Mouse (Mus musculus) midbrain, embryonic 13.5 days (tissue): ENCODE measurements around the gene Vegfa. TPM values are rescaled to one million over a fixed set of nuclear protein-coding genes. Genes with fewer than 3 reads are reported as not detected.

Source experiments
- ATAC-seq: fragments of 200-750 bp; cut with Nextera tagmentation; 2 replicates; pipeline ENCODE4 v1.8.0; 2017; ENCODE audit warnings: mild to moderate bottlenecking, moderate TSS enrichment, moderate library complexity
- H3K27ac ChIP-seq: fragments of 300-500 bp; sonication (generic); 2 replicates; pipeline ENCODE4 v1.5.1; 2015; ENCODE audit warnings: inconsistent platforms, mild to moderate bottlenecking, moderate library complexity
- H3K27me3 ChIP-seq: fragments of 300-500 bp; sonication (generic); 2 replicates; pipeline ENCODE4 v1.6.1; 2015; ENCODE audit warnings: mild to moderate bottlenecking, inconsistent platforms
- H3K36me3 ChIP-seq: fragments of 300-500 bp; sonication (generic); 2 replicates; pipeline ENCODE4 v1.6.1; 2015; ENCODE audit warnings: mild to moderate bottlenecking, inconsistent platforms
- H3K4me1 ChIP-seq: fragments of 300-500 bp; sonication (generic); replicated peaks from 2 replicates; pipeline ENCODE4 v1.6.1; 2015; ENCODE audit warnings: inconsistent platforms
- H3K4me2 ChIP-seq: fragments of 300-500 bp; sonication (generic); replicated peaks from 2 replicates; pipeline ENCODE4 v1.6.1; 2015; ENCODE audit warnings: moderate library complexity, mild to moderate bottlenecking, inconsistent platforms
- H3K4me3 ChIP-seq: fragments of 300-500 bp; sonication (generic); replicated peaks from 2 replicates; pipeline ENCODE4 v1.5.1; 2015; ENCODE audit warnings: mild to moderate bottlenecking, inconsistent platforms
- H3K9ac ChIP-seq: fragments of 300-500 bp; sonication (generic); replicated peaks from 2 replicates; pipeline ENCODE4 v1.6.1; 2015; ENCODE audit warnings: mild to moderate bottlenecking, inconsistent platforms
- H3K9me3 ChIP-seq: fragments of 300-500 bp; sonication (generic); 2 replicates; pipeline ENCODE4 v1.6.1; 2016; ENCODE audit warnings: mild to moderate bottlenecking, inconsistent platforms
- WGBS: fragments of 180-500 bp; shearing (Covaris S2); methylation state at CpG from one replicate; pipeline ENCODE4 v1.1.7; 2015; 5-methylcytosine and 5-hydroxymethylcytosine counted together
- polyA plus RNA-seq: library from polyadenylated mRNA; unstranded; fragments of >200 nt; fragmentation: Nextera tagmentation; extraction: Ambion mirVana; gene quantifications from 2 replicates; pipeline ENCODE4 v1.2.1, GENCODE M21; 2015

The Vegfa gene
- polyA plus RNA-seq = 2.7 and 3.4 TPM in 2 replicates

GRCm38 (mm10) chr17:46032257-46032991, at the start of gene Vegfa:
Vegfa (minus strand) TSS chr17:46032369.
- Histone ChIP-seq H3K27me3 (0 out of 2 replicates have a peak, but pooled peaks cover 5% of the 10 kb centered on the region), H3K4me2 (peak within 1 kb of the TSS; percentile 66), H3K9me3 (no peaks in the 10 kb centered on the region), H3K4me3 (peak within 1 kb of the TSS; percentile 85), H3K36me3 (no peaks in the 10 kb centered on the region), H3K27ac (peak within 1 kb of the TSS; percentile 90), H3K4me1 (peaks cover 45% of the 10 kb centered on the region), H3K9ac (peak within 1 kb of the TSS; percentile 94)
- 0% methylated on average over 40 of the region's 40 CpGs for WGBS
- ATAC-seq = peak; percentile 84

GRCm38 (mm10) chr17:46081657-46082056, 49.5 kb upstream of the Vegfa start:
- Histone ChIP-seq H3K9ac (no peak overlapping the region), H3K36me3 (no peaks in the 10 kb centered on the region), H3K4me2 (no peak overlapping the region), H3K27ac (no peak overlapping the region), H3K9me3 (no peaks in the 10 kb centered on the region), H3K4me1 (peaks cover 18% of the 10 kb centered on the region), H3K4me3 (no peak overlapping the region), H3K27me3 (no peaks in the 10 kb centered on the region)
- WGBS = 69% methylated on average over 6 of the region's 7 CpGs
- ATAC-seq = no peak

- Histone ChIP-seq H3K4me2 (no peak overlapping the region), H3K36me3 (no peaks in the 10 kb centered on the region), H3K4me3 (no peak overlapping the region), H3K27ac (no peak overlapping the region), H3K9me3 (no peaks in the 10 kb centered on the region), H3K27me3 (no peaks in the 10 kb centered on the region), H3K9ac (no peak overlapping the region), H3K4me1 (peaks cover 15% of the 10 kb centered on the region)
- ATAC-seq = no peak
- WGBS = 34% methylated on average over 5 of the region's 5 CpGs
These were observed 48.9 kb upstream of the Vegfa start for GRCm38 (mm10) chr17:46081042-46081441.

GRCm38 (mm10) chr17:46080388-46080787, 48.2 kb upstream of the Vegfa start:
- H3K9ac ChIP-seq = no peak overlapping the region
- no peak for ATAC-seq
- H3K4me1 ChIP-seq = peaks cover 15% of the 10 kb centered on the region
- H3K4me2 ChIP-seq = no peak overlapping the region
- no peak overlapping the region for H3K4me3 ChIP-seq
- no peaks in the 10 kb centered on the region for H3K9me3 ChIP-seq
- no peaks in the 10 kb centered on the region for H3K27me3 ChIP-seq
- H3K36me3 ChIP-seq = no peaks in the 10 kb centered on the region
- WGBS = 56% methylated on average over 7 of the region's 7 CpGs
- no peak overlapping the region for H3K27ac ChIP-seq

- no peak for ATAC-seq
- WGBS = 67% methylated on average over 2 of the region's 2 CpGs
- H3K9me3 ChIP-seq = no peaks in the 10 kb centered on the region
- H3K27me3 ChIP-seq = no peaks in the 10 kb centered on the region
- no peak overlapping the region for H3K27ac ChIP-seq
- no peak overlapping the region for H3K4me3 ChIP-seq
- H3K36me3 ChIP-seq = no peaks in the 10 kb centered on the region
- H3K4me1 ChIP-seq = peaks cover 6% of the 10 kb centered on the region
- no peak overlapping the region for H3K9ac ChIP-seq
- no peak overlapping the region for H3K4me2 ChIP-seq
These were observed 46.9 kb upstream of the Vegfa start for GRCm38 (mm10) chr17:46079037-46079436.

- Histone ChIP-seq H3K4me1 (no peaks in the 10 kb centered on the region), H3K27ac (no peak overlapping the region), H3K9me3 (no peaks in the 10 kb centered on the region), H3K27me3 (no peaks in the 10 kb centered on the region), H3K9ac (no peak overlapping the region), H3K36me3 (no peaks in the 10 kb centered on the region), H3K4me3 (no peak overlapping the region), H3K4me2 (no peak overlapping the region)
- ATAC-seq = no peak
- WGBS = 94% methylated on average over 12 of the region's 12 CpGs
These were observed 45.9 kb upstream of the Vegfa start for GRCm38 (mm10) chr17:46077921-46078534.

GRCm38 (mm10) chr17:46076260-46076551, 44.0 kb upstream of the Vegfa start:
- WGBS = no CpG with 5 or more reads among the region's 1 CpGs
- Histone ChIP-seq H3K4me2 (no peak overlapping the region), H3K4me1 (no peaks in the 10 kb centered on the region), H3K4me3 (no peak overlapping the region), H3K36me3 (no peaks in the 10 kb centered on the region), H3K27me3 (no peaks in the 10 kb centered on the region), H3K27ac (no peak overlapping the region), H3K9ac (no peak overlapping the region), H3K9me3 (no peaks in the 10 kb centered on the region)
- no peak for ATAC-seq

GRCm38 (mm10) chr17:46075551-46076259, 43.5 kb upstream of the Vegfa start:
- Histone ChIP-seq H3K27me3 (no peaks in the 10 kb centered on the region), H3K9ac (no peak overlapping the region), H3K36me3 (no peaks in the 10 kb centered on the region), H3K27ac (no peak overlapping the region), H3K4me1 (no peaks in the 10 kb centered on the region), H3K4me2 (no peak overlapping the region), H3K9me3 (no peaks in the 10 kb centered on the region), H3K4me3 (no peak overlapping the region)
- ATAC-seq = no peak
- WGBS = 74% methylated on average over 5 of the region's 5 CpGs

- Histone ChIP-seq H3K4me1 (no peaks in the 10 kb centered on the region), H3K9me3 (no peaks in the 10 kb centered on the region), H3K27ac (no peak overlapping the region), H3K27me3 (no peaks in the 10 kb centered on the region), H3K9ac (no peak overlapping the region), H3K4me2 (no peak overlapping the region), H3K36me3 (no peaks in the 10 kb centered on the region), H3K4me3 (no peak overlapping the region)
- 61% methylated on average over 3 of the region's 3 CpGs for WGBS
- ATAC-seq = no peak
These were observed 42.9 kb upstream of the Vegfa start for GRCm38 (mm10) chr17:46075116-46075485.

GRCm38 (mm10) chr17:46074398-46075115, 42.4 kb upstream of the Vegfa start:
- H3K9me3 ChIP-seq = no peaks in the 10 kb centered on the region
- H3K4me1 ChIP-seq = no peaks in the 10 kb centered on the region
- no peaks in the 10 kb centered on the region for H3K36me3 ChIP-seq
- no peak overlapping the region for H3K4me3 ChIP-seq
- H3K9ac ChIP-seq = no peak overlapping the region
- no peak overlapping the region for H3K27ac ChIP-seq
- WGBS = 82% methylated on average over 7 of the region's 7 CpGs
- no peak for ATAC-seq
- no peaks in the 10 kb centered on the region for H3K27me3 ChIP-seq
- H3K4me2 ChIP-seq = no peak overlapping the region

GRCm38 (mm10) chr17:46073730-46074301, 41.6 kb upstream of the Vegfa start:
- no peaks in the 10 kb centered on the region for H3K27me3 ChIP-seq
- 0 out of 2 replicates have a peak, but pooled peaks have one; percentile 17 for ATAC-seq
- H3K36me3 ChIP-seq = no peaks in the 10 kb centered on the region
- no peak overlapping the region for H3K9ac ChIP-seq
- H3K4me1 ChIP-seq = no peaks in the 10 kb centered on the region
- H3K27ac ChIP-seq = no peak overlapping the region
- no peak overlapping the region for H3K4me3 ChIP-seq
- WGBS = 75% methylated on average over 23 of the region's 23 CpGs
- no peaks in the 10 kb centered on the region for H3K9me3 ChIP-seq
- no peak overlapping the region; the same call in 1 of the 2 replicates for H3K4me2 ChIP-seq
